Mouse (Mus musculus) R1 (cell line): ENCODE data around the gene Zdhhc12.

Experiments
- DNase-seq: peaks from one replicate; pipeline ENCODE4 v3.0.0-alpha.2; 2018; ENCODE audit warnings: low read depth, low spot score

The Zdhhc12 gene

GRCm38 (mm10) chr2:30100214-30100613 is 6.8 kb upstream of the Zdhhc12 start:
- no peak for DNase-seq

DNA sequence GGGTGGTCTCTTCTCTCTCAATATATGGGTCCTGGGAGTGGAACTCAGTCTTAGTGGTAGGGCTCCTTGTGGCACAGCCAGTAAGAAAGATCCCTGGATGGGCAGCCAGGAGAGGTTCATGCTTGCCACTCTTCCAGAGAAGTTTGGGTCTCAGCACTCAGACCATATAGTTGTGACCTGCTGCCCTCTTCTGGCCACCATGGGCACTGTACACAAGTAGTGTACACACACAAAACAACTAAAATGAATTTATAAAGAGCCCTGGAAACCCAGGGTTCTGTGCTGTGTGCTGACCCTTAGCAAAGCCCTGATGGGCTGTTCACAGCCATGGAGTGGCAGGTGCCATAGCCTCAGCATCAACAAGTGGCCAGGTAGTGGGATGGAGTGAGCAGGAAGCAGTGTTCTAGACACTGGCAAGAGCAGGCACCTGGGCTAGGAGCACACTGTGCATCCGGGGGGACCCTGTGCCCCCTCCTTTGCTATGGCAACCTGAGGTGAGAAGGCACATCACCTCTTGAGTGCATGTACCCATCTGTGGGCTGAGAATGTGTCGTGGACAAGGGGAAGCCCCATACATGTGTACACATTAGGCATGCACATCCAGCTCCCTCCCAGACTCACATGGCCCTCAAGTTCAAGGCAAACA is 2.6 kb upstream of the Zdhhc12 start:
- peak; percentile 74 for DNase-seq

DNA sequence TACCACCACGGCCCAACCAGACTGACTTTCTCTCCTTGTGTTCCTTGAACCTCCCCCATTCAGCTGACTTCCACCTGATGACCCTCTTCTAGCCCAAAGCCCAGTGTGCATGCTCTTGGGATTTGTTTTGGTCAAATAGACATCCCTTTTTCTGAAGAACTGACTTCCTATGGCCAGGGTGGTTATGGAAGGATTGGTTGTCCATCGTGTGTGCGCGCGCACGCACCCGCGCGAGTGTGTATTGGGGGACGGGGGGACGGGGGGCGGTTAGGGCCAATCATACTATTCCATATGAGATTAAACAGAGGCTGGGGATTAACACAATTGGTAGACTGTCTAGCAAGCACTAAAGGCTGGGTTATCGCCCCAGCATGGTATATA is 750 bp upstream of the Zdhhc12 start:
- DNase-seq: peak; percentile 67

GRCm38 (mm10) chr2:30092280-30092918 is 1.0 kb downstream of the Zdhhc12 start:
- DNase-seq: no peak

GRCm38 (mm10) chr2:30091521-30091920 is 1.9 kb downstream of the Zdhhc12 start:
- no peak for DNase-seq

DNA sequence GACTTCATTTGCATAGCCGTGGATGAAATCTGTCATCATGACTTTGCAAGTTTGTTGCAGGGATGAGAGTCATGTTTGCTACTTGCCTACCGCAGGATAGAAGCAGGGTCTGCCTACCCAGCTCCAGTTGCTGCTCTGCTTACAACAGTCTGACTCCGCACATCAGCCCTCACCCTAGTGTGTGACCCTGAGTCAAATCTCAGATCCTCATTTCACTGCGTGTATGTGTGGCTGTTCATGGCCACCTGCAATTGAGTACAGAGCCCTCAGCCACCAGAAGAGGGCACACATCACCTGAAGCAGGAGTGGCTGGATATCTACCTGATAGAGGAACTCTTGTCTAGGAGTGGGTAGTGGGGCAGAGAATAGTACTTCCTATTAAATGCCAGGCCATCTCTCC is 6.1 kb downstream of the Zdhhc12 start:
- peak; percentile 71 for DNase-seq

DNA sequence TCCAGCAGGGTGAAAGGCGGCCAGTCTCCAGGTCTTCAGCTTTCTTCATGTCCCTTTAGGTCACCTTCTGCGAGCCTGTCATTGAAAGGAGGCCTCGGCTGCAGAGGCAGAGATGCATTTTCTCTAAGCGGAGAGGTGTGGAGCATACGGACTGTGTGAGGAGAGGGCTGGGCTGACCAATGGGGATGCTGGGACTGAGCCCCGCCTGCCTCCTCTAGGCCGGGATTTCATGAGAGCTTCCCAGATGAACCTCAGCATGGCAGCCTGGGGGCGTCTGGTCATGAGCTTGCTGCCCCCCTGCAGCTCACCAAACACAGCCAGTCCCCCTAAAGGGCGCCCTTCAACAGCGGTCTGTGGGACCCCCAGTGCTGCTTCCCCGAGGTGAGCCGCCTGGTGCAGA is 8.8 kb downstream of the Zdhhc12 start:
- peak; percentile 57 for DNase-seq

DNA sequence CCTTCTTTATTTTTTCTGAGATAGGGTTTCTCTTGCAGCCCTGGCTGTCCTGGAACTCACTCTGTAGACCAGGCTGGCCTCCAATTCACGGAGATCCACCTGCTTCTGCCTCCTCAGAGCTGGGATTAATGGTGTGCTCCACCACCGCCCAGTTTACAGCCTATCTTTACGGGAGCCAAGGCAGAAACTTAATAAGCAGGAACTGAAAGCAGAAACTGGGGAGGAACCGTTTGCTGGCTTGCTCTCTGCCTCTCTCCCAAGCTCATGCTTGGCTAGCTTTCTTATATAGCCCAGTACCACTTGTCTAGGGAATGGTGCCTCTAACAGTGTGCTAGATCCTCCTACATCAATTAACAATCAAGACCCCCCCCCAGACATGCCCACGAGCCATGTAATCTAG is 9.3 kb downstream of the Zdhhc12 start:
- no peak for DNase-seq

- DNase-seq: no peak
These were observed 13.2 kb downstream of the Zdhhc12 start for GRCm38 (mm10) chr2:30080181-30080800.

- DNase-seq: no peak
These were observed 14.7 kb downstream of the Zdhhc12 start for GRCm38 (mm10) chr2:30078760-30079159.

DNA sequence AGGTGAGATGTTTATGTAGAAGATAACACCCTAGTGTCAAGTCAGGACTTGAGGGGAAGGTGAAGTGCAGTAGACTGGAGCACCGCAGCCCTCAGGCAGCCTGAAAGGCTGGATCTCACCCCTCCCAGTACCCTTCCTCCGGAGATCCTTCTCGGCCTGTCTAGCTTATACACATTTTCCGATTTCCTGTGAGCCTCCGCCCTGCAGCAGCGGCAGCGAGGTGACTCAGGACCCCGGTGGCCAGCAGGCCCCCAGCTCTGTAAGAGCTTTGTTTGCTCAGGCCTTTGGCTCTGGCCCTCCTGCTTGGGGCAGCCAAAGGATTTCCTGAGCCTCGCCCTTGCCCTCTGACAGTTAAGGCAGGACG is 15.1 kb downstream of the Zdhhc12 start:
- no peak for DNase-seq

DNA sequence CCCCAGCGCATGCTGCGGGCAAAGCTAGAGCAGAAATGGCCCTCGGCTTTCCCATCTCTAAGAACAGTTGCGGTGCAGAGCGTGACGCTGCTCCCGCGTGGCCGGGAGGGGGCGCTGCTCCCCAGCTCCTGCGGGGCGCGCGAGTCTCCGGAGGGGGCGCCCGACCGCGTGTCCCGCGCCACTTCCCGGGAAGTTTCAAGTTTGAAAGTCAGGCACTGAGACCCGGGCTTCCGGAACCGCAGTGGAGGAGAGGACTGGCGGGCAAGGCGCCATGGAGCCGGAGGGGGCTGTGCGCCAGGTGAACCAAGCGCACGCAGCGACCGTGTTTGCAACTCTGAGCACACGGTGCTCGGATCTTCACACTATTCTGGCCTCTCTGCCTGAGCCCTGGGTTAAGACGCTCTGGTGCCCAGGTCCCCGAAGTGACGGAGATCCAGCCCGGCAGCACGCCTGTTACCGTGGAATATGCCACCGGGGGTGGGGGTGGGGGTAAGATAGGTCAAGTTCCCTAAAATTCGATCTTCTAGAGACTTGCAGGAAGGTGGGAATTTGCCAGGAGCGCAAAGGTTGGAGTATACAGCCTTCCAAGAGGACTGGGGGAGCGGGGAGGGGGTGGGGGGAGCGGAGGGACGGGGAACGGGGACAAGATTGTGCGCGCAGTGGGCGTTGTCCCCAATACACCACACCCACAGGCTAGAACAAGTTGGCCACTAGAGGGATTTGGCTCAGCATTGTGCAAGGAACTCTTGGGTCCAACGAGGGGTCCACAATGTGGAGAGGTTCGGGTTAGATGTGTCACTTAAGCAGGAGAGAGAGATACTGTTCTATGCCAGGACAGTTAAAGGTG is 15.7 kb downstream of the Zdhhc12 start, which contains the start of gene Pkn3:
TSS of gene Pkn3 (plus strand) at position 183 of the 847 bp plus-strand sequence.
- peak; percentile 95 for DNase-seq

GRCm38 (mm10) chr2:30076959-30077358 is 16.5 kb downstream of the Zdhhc12 start:
- peak; percentile 61 for DNase-seq

- peak; percentile 50 for DNase-seq
These were observed 17.0 kb downstream of the Zdhhc12 start for GRCm38 (mm10) chr2:30076439-30076838.

- peak; percentile 49 for DNase-seq
These were observed 17.8 kb downstream of the Zdhhc12 start for GRCm38 (mm10) chr2:30075625-30076024.

DNA sequence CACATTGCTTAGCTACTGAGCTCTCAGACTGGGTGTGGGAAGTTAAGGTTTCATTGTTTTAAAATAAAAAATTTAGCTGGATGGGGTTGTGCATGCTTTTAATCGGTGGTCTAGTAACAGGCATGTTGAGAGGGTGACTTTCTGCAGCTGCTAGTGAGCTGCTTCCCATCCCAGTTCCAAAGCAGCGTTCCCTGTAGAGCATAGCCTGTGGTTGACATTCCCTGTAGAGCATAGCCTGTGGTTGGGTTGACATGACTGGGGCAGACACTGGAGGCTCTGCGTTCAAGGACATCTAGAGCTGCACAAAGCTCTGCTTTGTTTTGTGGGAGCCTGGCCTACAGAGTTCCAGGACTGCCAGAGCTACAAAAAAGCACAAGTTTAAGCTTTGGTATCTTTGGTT is 20.2 kb downstream of the Zdhhc12 start:
- peak; percentile 49 for DNase-seq

DNA sequence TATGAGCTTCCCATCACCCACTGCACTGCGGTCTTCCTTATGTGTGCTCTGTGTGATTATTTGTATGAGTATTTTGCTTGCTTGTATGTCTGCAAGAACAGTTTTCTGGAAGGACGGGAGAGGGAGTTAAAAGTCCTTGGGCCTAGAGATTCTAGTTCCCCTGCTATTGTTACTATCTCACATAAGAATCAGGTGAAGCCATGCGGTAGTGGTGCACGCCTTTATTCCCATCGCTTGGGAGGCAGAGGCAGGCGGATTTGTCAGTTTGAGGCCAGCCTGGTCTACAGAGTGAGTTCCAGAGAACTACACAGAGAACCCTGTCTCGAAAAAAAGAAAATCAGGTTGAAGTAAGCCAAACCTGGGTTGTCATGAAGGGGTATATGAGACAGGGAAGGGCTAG is 20.6 kb downstream of the Zdhhc12 start:
- DNase-seq: no peak

DNA sequence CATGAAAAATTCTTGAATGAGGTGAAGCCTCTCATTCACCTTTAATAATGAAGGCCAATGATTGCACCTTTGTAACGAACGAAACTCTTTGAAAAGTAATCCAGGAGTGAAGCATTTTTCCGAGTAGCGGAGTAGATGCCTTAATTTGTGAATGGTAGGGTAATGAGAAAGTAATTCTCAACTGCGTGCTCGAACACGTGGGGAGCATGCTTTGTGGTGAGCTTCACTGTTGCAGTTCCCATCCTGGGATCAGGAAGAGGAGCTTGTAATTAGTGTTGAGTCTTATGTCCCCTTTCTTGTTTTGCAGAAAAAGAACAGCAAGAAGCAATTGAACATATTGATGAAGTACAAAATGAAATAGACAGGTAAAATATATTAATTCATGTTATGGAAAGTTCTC is 25.5 kb downstream of the Zdhhc12 start:
- no peak for DNase-seq

GRCm38 (mm10) chr2:30067031-30067888 is 26.2 kb downstream of the Zdhhc12 start:
- DNase-seq: peak; percentile 75

GRCm38 (mm10) chr2:30066046-30066901 is 27.2 kb downstream of the Zdhhc12 start:
- DNase-seq: peak; percentile 95
